Mouse (Mus musculus) liver, adult 2 months (tissue): ENCODE data around the gene Hsph1.

Experiments used
- CTCF ChIP-seq: fragments of 200-500 bp; IDR thresholded peaks from 2 replicates; pipeline ENCODE4 v1.5.1; 2011; ENCODE audit warnings: low read depth, low read length, control low read depth
- POLR2A ChIP-seq: fragments of 200-500 bp; IDR thresholded peaks from 2 replicates; pipeline ENCODE4 v1.6.1; 2011; ENCODE audit warnings: low read length, control low read depth; ENCODE audit not compliant: insufficient read depth; ENCODE audit errors: extremely low read depth

DNA sequence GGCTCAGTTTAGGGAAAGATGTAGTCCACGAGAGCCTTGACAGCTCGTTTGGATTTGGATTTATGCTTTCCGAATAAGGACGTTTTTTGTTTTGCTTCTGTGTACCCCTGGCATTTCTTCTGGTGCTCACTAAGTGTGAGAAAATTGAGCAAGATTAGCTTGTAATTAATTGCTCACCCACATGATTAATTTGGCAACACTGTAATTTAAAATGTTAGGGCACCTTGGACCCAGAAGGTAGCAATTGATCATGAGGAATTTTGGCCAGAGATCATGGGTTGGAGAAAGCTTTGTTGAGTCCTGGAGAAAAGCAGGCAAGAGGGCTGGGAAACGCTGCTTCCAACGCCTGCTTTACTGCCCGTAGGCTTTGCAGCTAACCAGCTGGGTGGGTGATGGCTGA, 43.7 kb upstream of the Hsph1 start:
- TF ChIP-seq CTCF = no peak
- TF ChIP-seq POLR2A = no peak
